Mouse (Mus musculus): ENCODE measurements around the gene Cdc42ep4. TPM values are rescaled to one million over a fixed set of nuclear protein-coding genes. Genes with fewer than 3 reads are reported as not detected.

The Cdc42ep4 gene
- polyA plus RNA-seq, 1 experiment from 2014 or later = 119 TPM

DNA sequence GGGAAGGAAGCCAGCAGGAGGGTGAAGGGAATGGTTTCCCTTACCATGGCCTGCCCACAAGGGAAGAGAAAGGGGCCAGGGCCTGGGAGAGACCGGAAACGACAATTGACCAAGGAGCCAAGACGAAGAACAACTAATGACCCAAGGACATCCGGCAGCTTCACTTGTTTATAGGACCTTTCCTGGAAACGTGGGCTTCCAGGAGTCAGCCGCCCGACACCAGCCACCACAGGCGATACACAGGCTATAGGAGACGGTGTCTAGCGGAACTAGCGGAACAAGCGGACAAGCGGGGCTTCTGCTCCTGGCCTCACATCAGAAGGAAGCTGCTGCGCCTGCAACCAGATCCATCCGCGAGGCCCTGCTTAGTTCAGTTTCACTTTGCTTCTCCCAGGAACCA, 4.6 kb downstream of the Cdc42ep4 start:
- peak overlapping the region; percentile 80 for H3K4me2 ChIP-seq
- no peak for ATAC-seq (ENCODE audit: insufficient number of reproducible peaks, insufficient read depth, low FRiP score, low TSS enrichment, low read depth)
- 50% methylated on average over 16 of the region's 16 CpGs for WGBS
- H3K4me1 ChIP-seq = peaks cover 39% of the 10 kb centered on the region
- peak overlapping the region; percentile 85 for H3K4me3 ChIP-seq
- H3K27ac ChIP-seq = peak overlapping the region; percentile 18
- H3K9me3 ChIP-seq = 0 out of 2 replicates have a peak, but pooled peaks cover 8% of the 10 kb centered on the region
- peak overlapping the region; percentile 95 for H3K9ac ChIP-seq
- H3K36me3 ChIP-seq = peaks cover 43% of the 10 kb centered on the region
- no peaks in the 10 kb centered on the region for H3K27me3 ChIP-seq

- Histone ChIP-seq H3K4me1 (peaks cover 36% of the 10 kb centered on the region), H3K36me3 (peaks cover 54% of the 10 kb centered on the region), H3K4me3 (no peak overlapping the region), H3K9me3 (0 out of 2 replicates have a peak, but pooled peaks cover 8% of the 10 kb centered on the region), H3K4me2 (no peak overlapping the region), H3K27me3 (no peaks in the 10 kb centered on the region), H3K9ac (no peak overlapping the region), H3K27ac (no peak overlapping the region)
- ATAC-seq (ENCODE audit: insufficient number of reproducible peaks, insufficient read depth, low FRiP score, low TSS enrichment, low read depth) = no peak
- WGBS = 74% methylated on average over 4 of the region's 4 CpGs
These were observed 5.7 kb downstream of the Cdc42ep4 start for GRCm38 (mm10) chr11:113745961-113746360.

DNA sequence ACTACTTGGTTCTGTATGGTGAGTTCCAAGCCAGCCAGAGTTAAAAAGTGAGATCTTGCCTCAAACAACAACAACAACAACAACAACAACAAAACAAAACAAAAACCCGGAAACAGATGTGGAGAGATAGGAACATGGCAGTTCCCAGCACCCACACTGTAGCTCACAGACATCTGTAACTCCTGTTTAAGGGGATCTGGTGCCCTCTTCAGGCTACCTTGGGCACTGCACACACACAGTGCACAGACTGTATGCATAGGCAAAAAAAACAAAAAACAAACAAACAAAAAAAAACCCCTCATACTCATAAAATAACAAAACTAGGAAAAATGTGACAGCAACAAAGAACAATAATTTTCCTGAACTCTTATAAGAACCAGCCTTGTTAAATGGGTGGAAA, 8.7 kb downstream of the Cdc42ep4 start:
- ATAC-seq (ENCODE audit: insufficient number of reproducible peaks, insufficient read depth, low FRiP score, low TSS enrichment, low read depth) = no peak
- Histone ChIP-seq H3K36me3 (peaks cover 72% of the 10 kb centered on the region), H3K27me3 (no peaks in the 10 kb centered on the region), H3K4me3 (no peak overlapping the region), H3K4me1 (peaks cover 38% of the 10 kb centered on the region), H3K9me3 (0 out of 2 replicates have a peak, but pooled peaks cover 8% of the 10 kb centered on the region), H3K27ac (no peak overlapping the region), H3K4me2 (no peak overlapping the region), H3K9ac (no peak overlapping the region)
- 100% methylated on average over 1 of the region's 1 CpGs for WGBS

DNA sequence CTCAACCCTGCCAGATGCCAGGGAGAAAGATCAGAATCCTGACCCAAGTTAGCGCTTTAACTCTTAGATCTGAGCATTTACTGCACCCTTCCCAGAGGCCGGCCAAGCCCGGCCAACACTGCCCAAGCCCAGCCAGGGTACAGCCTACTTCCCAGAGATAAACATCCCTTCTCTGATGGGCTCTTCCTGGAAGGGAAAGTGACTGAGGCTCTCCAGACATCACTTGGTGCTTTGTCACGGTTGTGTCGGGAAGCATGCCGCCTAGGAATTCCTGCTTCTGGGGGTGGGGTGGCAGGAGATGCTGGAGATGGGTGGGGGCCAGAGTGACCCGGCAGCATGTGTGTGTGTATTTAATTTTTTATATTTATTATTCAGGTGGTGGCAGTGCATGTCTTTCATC, 11.6 kb downstream of the Cdc42ep4 start:
- 81% methylated on average over 7 of the region's 7 CpGs for WGBS
- H3K9me3 ChIP-seq = 0 out of 2 replicates have a peak, but pooled peaks cover 8% of the 10 kb centered on the region
- no peak overlapping the region for H3K9ac ChIP-seq
- peaks cover 56% of the 10 kb centered on the region for H3K36me3 ChIP-seq
- H3K27ac ChIP-seq = no peak overlapping the region
- ATAC-seq (ENCODE audit: insufficient number of reproducible peaks, insufficient read depth, low FRiP score, low TSS enrichment, low read depth) = no peak
- peaks cover 52% of the 10 kb centered on the region for H3K4me1 ChIP-seq
- no peak overlapping the region for H3K4me2 ChIP-seq
- no peaks in the 10 kb centered on the region for H3K27me3 ChIP-seq
- no peak overlapping the region for H3K4me3 ChIP-seq

GRCm38 (mm10) chr11:113739213-113739612, 12.5 kb downstream of the Cdc42ep4 start:
- Histone ChIP-seq H3K9ac (no peak overlapping the region), H3K27me3 (no peaks in the 10 kb centered on the region), H3K36me3 (peaks cover 48% of the 10 kb centered on the region), H3K4me2 (no peak overlapping the region), H3K27ac (no peak overlapping the region), H3K4me3 (no peak overlapping the region), H3K9me3 (0 out of 2 replicates have a peak, but pooled peaks cover 8% of the 10 kb centered on the region), H3K4me1 (peaks cover 60% of the 10 kb centered on the region)
- no peak for ATAC-seq (ENCODE audit: insufficient number of reproducible peaks, insufficient read depth, low FRiP score, low TSS enrichment, low read depth)
- 88% methylated on average over 8 of the region's 8 CpGs for WGBS

DNA sequence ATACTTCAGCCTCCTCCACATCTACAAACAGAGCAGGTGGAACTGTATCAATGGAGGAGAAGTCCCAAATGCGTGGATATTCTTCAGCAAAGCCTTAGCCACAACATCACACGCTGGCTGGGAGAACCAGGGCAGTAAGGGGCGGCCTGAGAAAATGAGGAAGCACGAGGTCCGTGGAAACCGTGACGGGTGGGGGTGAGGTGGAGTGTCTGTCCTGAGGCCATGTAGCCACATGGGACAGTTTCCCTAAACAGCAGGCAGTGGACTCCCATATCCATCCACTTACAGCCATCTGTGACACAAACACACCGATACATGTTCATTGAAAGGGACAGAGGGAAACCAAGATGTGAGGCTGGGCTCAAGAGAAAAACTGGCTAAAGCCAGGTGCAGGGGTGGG, 13.8 kb downstream of the Cdc42ep4 start:
- no peak overlapping the region for H3K27ac ChIP-seq
- no peak overlapping the region for H3K4me2 ChIP-seq
- no peak overlapping the region for H3K4me3 ChIP-seq
- no peaks in the 10 kb centered on the region for H3K27me3 ChIP-seq
- 0 out of 2 replicates have a peak, but pooled peaks cover 4% of the 10 kb centered on the region for H3K9me3 ChIP-seq
- WGBS = 79% methylated on average over 8 of the region's 8 CpGs
- H3K36me3 ChIP-seq = peaks cover 37% of the 10 kb centered on the region
- peaks cover 73% of the 10 kb centered on the region for H3K4me1 ChIP-seq
- H3K9ac ChIP-seq = no peak overlapping the region
- no peak for ATAC-seq (ENCODE audit: insufficient number of reproducible peaks, insufficient read depth, low FRiP score, low TSS enrichment, low read depth)

- Histone ChIP-seq H3K4me1 (peaks cover 77% of the 10 kb centered on the region), H3K9me3 (0 out of 2 replicates have a peak, but pooled peaks cover under 1% of the 10 kb centered on the region), H3K36me3 (peaks cover 33% of the 10 kb centered on the region)
These were observed 14.2 kb downstream of the Cdc42ep4 start for GRCm38 (mm10) chr11:113737553-113737854.

GRCm38 (mm10) chr11:113736848-113737552, 14.7 kb downstream of the Cdc42ep4 start:
- H3K27me3 ChIP-seq = no peaks in the 10 kb centered on the region
- H3K9ac ChIP-seq = no peak overlapping the region
- 73% methylated on average over 11 of the region's 11 CpGs for WGBS
- H3K9me3 ChIP-seq = no peaks in the 10 kb centered on the region
- H3K4me2 ChIP-seq = no peak overlapping the region
- peaks cover 81% of the 10 kb centered on the region for H3K4me1 ChIP-seq
- H3K4me3 ChIP-seq = no peak overlapping the region
- no peak for ATAC-seq (ENCODE audit: insufficient number of reproducible peaks, insufficient read depth, low FRiP score, low TSS enrichment, low read depth)
- H3K27ac ChIP-seq = no peak overlapping the region
- peaks cover 33% of the 10 kb centered on the region for H3K36me3 ChIP-seq

More at GRCm38 (mm10) chr11:113737553-113737854, 14.2 kb downstream of the Cdc42ep4 start:
- Histone ChIP-seq H3K27ac (no peak overlapping the region), H3K4me3 (no peak overlapping the region), H3K4me2 (no peak overlapping the region), H3K9ac (no peak overlapping the region), H3K27me3 (no peaks in the 10 kb centered on the region)
- no peak for ATAC-seq (ENCODE audit: insufficient number of reproducible peaks, insufficient read depth, low FRiP score, low TSS enrichment, low read depth)
- WGBS = 80% methylated on average over 3 of the region's 3 CpGs

- Histone ChIP-seq H3K9me3 (no peaks in the 10 kb centered on the region), H3K27me3 (no peaks in the 10 kb centered on the region), H3K4me3 (no peak overlapping the region), H3K4me1 (peaks cover 95% of the 10 kb centered on the region), H3K4me2 (no peak overlapping the region), H3K36me3 (peaks cover 18% of the 10 kb centered on the region), H3K9ac (no peak overlapping the region), H3K27ac (no peak overlapping the region)
- no peak for ATAC-seq (ENCODE audit: insufficient number of reproducible peaks, insufficient read depth, low FRiP score, low TSS enrichment, low read depth)
- 56% methylated on average over 6 of the region's 6 CpGs for WGBS
These were observed 16.5 kb downstream of the Cdc42ep4 start for GRCm38 (mm10) chr11:113735151-113735550.

DNA sequence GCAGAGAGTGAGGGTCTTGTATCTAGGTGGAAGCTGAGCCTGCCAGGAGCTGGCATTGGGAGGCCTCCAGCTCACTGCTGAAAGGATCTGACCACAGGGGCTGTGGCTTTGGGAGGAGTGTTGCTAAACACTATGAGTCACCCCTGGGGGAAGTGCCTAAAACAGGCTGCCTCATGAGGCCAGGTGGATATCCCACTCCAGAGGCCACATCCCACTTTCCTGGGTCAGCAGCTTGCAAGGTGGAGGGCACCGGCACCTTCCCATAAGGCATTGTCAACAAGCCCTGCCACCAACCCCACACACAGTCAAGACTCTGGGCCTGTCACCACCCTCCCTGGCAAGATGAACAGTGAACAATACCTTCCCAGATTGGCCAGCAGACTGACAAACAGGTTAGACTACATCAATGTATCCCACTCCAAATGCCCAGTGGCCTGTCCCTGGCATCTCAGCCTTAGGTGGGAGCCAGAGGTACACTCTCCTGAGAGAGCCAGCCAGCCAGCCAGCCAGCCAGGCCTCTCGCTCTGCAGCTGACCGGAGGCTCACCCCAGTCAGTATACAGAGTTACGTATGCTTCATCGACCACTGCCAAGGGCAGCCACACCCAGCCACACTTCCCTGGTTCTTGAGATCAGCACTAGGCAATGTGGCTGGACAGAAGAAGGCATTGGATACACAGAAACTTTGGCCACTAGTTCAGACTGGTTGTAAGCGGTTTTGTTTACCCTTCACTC, 17.9 kb downstream of the Cdc42ep4 start:
- H3K4me1 ChIP-seq = peaks cover 95% of the 10 kb centered on the region
- ATAC-seq (ENCODE audit: insufficient number of reproducible peaks, insufficient read depth, low FRiP score, low TSS enrichment, low read depth) = no peak
- H3K27ac ChIP-seq = peak overlapping the region; percentile 28
- H3K4me2 ChIP-seq = no peak overlapping the region
- H3K27me3 ChIP-seq = no peaks in the 10 kb centered on the region
- H3K9ac ChIP-seq = no peak overlapping the region
- no peaks in the 10 kb centered on the region for H3K9me3 ChIP-seq
- peaks cover 16% of the 10 kb centered on the region for H3K36me3 ChIP-seq
- WGBS = 73% methylated on average over 6 of the region's 6 CpGs
- H3K4me3 ChIP-seq = no peak overlapping the region

DNA sequence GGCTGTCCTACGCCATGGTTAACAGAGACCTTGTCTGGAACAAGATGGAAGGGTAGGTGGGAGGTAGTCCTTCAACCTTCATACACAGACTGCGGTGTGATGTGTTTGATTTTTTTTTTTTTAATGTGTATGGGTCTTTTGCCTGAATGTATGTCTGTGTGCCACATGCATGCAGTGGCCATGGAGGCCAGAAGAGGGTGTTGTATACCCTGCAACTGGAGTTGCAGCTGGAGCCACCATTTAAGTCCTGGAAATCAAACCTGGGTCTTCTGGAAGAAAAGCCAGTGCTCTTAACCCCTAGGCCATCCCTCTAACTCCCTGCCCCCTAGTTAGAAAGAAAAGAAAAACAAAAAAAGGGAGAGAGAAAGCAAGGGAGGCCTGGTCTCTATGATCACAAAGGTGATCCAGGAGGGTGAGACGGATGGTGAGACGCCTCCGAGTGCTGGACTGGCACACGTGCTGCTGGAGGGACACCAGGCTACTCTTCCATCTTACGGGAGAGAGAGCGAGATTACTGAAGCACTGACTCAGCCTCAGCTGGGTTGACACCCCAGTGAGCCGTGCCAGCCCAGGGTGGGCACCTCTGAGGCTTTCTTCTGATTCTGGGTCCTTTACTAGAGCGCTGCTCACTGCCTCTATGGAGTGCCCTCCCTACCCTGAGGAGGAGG, 19.6 kb downstream of the Cdc42ep4 start:
- Histone ChIP-seq H3K36me3 (peaks cover 33% of the 10 kb centered on the region), H3K4me3 (no peak overlapping the region), H3K4me2 (no peak overlapping the region), H3K9ac (no peak overlapping the region), H3K27me3 (no peaks in the 10 kb centered on the region), H3K9me3 (no peaks in the 10 kb centered on the region), H3K4me1 (peaks cover 95% of the 10 kb centered on the region), H3K27ac (peak overlapping the region; percentile 22; the same call in 1 of the 2 replicates)
- 88% methylated on average over 10 of the region's 10 CpGs for WGBS
- no peak for ATAC-seq (ENCODE audit: insufficient number of reproducible peaks, insufficient read depth, low FRiP score, low TSS enrichment, low read depth)
